Mouse (Mus musculus): ENCODE measurements around the gene Krt77.

The Krt77 gene

GRCm38 (mm10) chr15:101869431-101869830 lies at the start of gene Krt77:
Krt77 (minus strand) TSS chr15:101869705.
- peak; percentile 52 to 58 for DNase-seq (ENCODE audit: low spot score in 2 of 2)

- no peak for DNase-seq (ENCODE audit: low spot score in 2 of 2)
Measured at GRCm38 (mm10) chr15:101916072-101916471, 46.6 kb upstream of the Krt77 start.

- no peak for DNase-seq (ENCODE audit: low spot score in 2 of 2)
Measured at GRCm38 (mm10) chr15:101904849-101905248, 35.3 kb upstream of the Krt77 start.

GRCm38 (mm10) chr15:101902171-101903149 lies 33.0 kb upstream of the Krt77 start:
- no peak for DNase-seq (ENCODE audit: low spot score in 2 of 2)

GRCm38 (mm10) chr15:101895216-101895615 lies 25.7 kb upstream of the Krt77 start:
- DNase-seq (ENCODE audit: low spot score in 2 of 2), result no peak

GRCm38 (mm10) chr15:101892820-101893219 lies 23.3 kb upstream of the Krt77 start, which contains the start of gene Krt76:
Krt76 (minus strand) TSS chr15:101892920.
- no peak for DNase-seq (ENCODE audit: low spot score in 2 of 2)

- DNase-seq (ENCODE audit: low spot score in 2 of 2), result no peak
Measured at GRCm38 (mm10) chr15:101879776-101880175, 10.3 kb upstream of the Krt77 start.

- DNase-seq (ENCODE audit: low spot score in 2 of 2), result no peak
Measured at GRCm38 (mm10) chr15:101878041-101878440, 8.5 kb upstream of the Krt77 start.

- no peak for DNase-seq (ENCODE audit: low spot score in 2 of 2)
Measured at GRCm38 (mm10) chr15:101874383-101874782, 4.9 kb upstream of the Krt77 start.

- DNase-seq (ENCODE audit: low spot score in 2 of 2), result no peak
Measured at GRCm38 (mm10) chr15:101873231-101873630, 3.7 kb upstream of the Krt77 start.

- no peak for DNase-seq (ENCODE audit: low spot score in 2 of 2)
Measured at GRCm38 (mm10) chr15:101866754-101867153, 2.8 kb downstream of the Krt77 start.

- DNase-seq (ENCODE audit: low spot score in 2 of 2), result no peak
Measured at GRCm38 (mm10) chr15:101860421-101861130, 8.9 kb downstream of the Krt77 start.

- peak in 1 of 2 experiments; percentile 43 for DNase-seq (ENCODE audit: low spot score in 2 of 2)
Measured at GRCm38 (mm10) chr15:101859735-101860170, 9.8 kb downstream of the Krt77 start.

- DNase-seq (ENCODE audit: low spot score in 2 of 2), result no peak
Measured at GRCm38 (mm10) chr15:101858673-101859425, 10.7 kb downstream of the Krt77 start.

GRCm38 (mm10) chr15:101856696-101857095 lies 12.8 kb downstream of the Krt77 start:
- no peak for DNase-seq (ENCODE audit: low spot score in 2 of 2)

- no peak for DNase-seq (ENCODE audit: low spot score in 2 of 2)
Measured at GRCm38 (mm10) chr15:101855732-101856131, 13.8 kb downstream of the Krt77 start.

- DNase-seq (ENCODE audit: low spot score in 2 of 2), result no peak
Measured at GRCm38 (mm10) chr15:101854294-101854693, 15.2 kb downstream of the Krt77 start.

GRCm38 (mm10) chr15:101852571-101852970 lies 16.9 kb downstream of the Krt77 start:
- no peak for DNase-seq (ENCODE audit: low spot score in 2 of 2)

- DNase-seq (ENCODE audit: low spot score in 2 of 2), result no peak
Measured at GRCm38 (mm10) chr15:101850694-101851093, 18.8 kb downstream of the Krt77 start, which contains the start of gene Krt1. Krt1 (minus strand) TSS chr15:101850794.

- peak in 1 of 2 experiments; percentile 53 for DNase-seq (ENCODE audit: low spot score in 2 of 2)
Measured at GRCm38 (mm10) chr15:101845971-101846403, 23.5 kb downstream of the Krt77 start.

GRCm38 (mm10) chr15:101843192-101843591 lies 26.3 kb downstream of the Krt77 start:
- no peak for DNase-seq (ENCODE audit: low spot score in 2 of 2)

Data from frontal cortex, postnatal 10 days (tissue).